Mouse (Mus musculus): Measurements from ENCODE around the gene Rasd1.

GRCm38 (mm10) chr11:59937023-59937422 lies 27.7 kb downstream of the Rasd1 start:
- no peak for TF ChIP-seq CTCF (conservative IDR thresholded peaks at IDR 0.05 in 1 of 2, IDR thresholded peaks at IDR 0.05 in 1 of 2; ENCODE audit: low read depth in 2 of 2, low read length in 2 of 2)
- TF ChIP-seq POLR2A (IDR thresholded peaks at IDR 0.05; ENCODE audit: low read depth, low read length): no peak
- TF ChIP-seq USF2 (conservative IDR thresholded peaks at IDR 0.05; ENCODE audit: low read depth, low read length): no peak
- no peak for TF ChIP-seq KAT2A (IDR thresholded peaks at IDR 0.05; ENCODE audit: insufficient replicate concordance, low read length)
- TF ChIP-seq RCOR1 (conservative IDR thresholded peaks at IDR 0.05; ENCODE audit: low read depth, low read length): no peak
- no peak for TF ChIP-seq UBTF (IDR thresholded peaks at IDR 0.05; ENCODE audit: low read depth, low read length)
- no peak for TF ChIP-seq RAD21 (IDR thresholded peaks at IDR 0.05; ENCODE audit: low read depth, low read length)
- no peak for TF ChIP-seq CHD2 (IDR thresholded peaks at IDR 0.05; ENCODE audit: low read length)
- no peak for TF ChIP-seq USF1 (IDR thresholded peaks at IDR 0.05; ENCODE audit: low read depth, low read length)
- TF ChIP-seq EP300 (IDR thresholded peaks at IDR 0.05; ENCODE audit: low read length): no peak
- no peak for TF ChIP-seq ZNF384 (IDR thresholded peaks at IDR 0.05; ENCODE audit: low read depth, low read length)
